Mouse (Mus musculus) urinary bladder, postnatal 0 days (tissue): ENCODE results near the gene Psmg3. TPM values are rescaled to one million over a fixed set of nuclear protein-coding genes. Genes with fewer than 3 reads are reported as not detected.

Source experiments
- polyA plus RNA-seq: library from polyadenylated mRNA; unstranded; fragments of >200 nt; fragmentation: Nextera tagmentation; extraction: Ambion mirVana; gene quantifications from 2 replicates; pipeline ENCODE4 v1.2.1, GENCODE M21; 2015

The Psmg3 gene
- polyA plus RNA-seq = 35.5 and 40.7 TPM in 2 replicates

GRCm38 (mm10) chr5:139826357-139827055 lies at the start of gene Psmg3, which contains the start of gene Gm26938:
TSS of gene Psmg3 (minus strand) at chr5:139826885.
TSS of gene Gm26938 (minus strand) at chr5:139826407.

DNA sequence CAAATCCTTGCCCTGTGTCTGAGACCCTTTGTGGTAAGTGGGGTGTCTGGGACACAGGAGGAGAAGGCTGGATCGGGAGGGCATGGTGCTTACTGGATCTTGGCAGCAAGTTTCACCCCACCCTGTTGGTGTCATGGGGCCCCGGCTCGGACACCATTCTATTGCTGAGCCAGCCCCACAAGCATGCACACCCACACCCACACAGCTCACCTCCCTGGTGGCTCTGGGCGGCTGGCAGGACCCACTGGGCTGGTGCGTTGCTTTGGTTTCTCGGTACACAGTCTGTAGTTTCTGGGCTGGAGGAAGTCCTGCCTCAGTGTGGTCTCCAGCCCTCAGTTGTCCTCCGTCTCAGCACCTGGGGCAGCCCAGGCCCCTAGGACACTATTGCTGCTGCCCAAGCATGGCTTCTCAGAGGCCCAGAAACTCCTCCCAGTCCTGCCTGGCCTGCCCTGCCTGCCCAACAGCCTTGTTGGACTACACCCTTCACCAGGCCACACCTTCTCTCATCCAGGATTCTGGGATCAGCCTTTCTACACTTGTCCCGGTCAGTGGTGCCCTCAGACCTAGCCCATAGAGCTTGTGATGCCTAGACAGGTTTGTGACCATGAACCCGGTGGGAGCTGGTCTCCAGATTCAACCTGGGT lies 7.0 kb downstream of the Psmg3 start, which contains the start of gene Tmem184a:
Gene Tmem184a, minus strand, starts transcription at position 380 of the 644 bp plus-strand sequence.

DNA sequence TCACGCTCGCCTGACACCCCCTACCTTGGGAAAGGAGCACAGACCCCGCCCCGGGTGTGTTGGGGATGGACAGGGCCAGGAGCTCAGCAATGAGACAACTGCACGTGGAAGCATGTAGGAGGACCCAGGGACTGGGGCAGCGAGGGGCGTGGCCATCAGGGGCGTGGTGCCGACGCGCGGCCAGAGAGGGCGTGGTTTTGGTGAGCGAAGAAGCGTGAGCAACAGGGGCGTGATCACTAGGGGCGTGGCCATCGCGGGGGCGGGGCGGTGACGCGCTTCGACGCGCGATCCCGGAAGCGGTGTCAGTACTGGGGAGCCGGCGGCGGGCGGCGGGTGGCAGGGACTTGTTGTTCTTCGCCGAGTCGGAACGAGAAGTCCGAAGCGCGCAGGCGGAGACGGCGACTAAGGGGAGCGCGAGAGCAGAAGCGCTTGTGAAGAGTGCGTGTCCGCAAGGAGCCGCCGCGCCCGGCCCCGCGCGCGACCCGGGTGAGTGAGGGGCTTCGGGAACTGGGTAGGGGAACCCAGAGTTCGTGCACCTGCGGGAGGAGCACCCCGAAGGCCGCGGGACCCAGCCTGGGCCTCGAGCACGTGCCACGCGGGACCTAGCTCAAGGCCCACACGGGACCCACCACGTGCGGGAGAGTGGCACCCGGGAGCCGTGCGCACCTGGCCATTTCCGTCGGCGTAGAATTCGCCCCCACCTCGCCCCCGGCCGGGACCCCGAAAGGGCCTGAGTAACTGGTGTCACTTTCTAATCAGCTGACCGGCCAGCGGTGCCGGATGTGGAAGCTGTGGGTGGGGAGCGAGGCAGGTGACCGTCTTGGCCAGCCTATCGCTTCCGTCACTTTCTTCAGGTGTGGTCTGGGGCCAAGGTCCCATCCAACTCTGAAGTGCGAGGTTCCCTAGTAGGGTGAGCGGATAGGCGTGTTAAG lies 35.2 kb downstream of the Psmg3 start, which contains the start of gene Mafk:
Gene Mafk, plus strand, starts transcription at position 287 of the 932 bp plus-strand sequence.

DNA sequence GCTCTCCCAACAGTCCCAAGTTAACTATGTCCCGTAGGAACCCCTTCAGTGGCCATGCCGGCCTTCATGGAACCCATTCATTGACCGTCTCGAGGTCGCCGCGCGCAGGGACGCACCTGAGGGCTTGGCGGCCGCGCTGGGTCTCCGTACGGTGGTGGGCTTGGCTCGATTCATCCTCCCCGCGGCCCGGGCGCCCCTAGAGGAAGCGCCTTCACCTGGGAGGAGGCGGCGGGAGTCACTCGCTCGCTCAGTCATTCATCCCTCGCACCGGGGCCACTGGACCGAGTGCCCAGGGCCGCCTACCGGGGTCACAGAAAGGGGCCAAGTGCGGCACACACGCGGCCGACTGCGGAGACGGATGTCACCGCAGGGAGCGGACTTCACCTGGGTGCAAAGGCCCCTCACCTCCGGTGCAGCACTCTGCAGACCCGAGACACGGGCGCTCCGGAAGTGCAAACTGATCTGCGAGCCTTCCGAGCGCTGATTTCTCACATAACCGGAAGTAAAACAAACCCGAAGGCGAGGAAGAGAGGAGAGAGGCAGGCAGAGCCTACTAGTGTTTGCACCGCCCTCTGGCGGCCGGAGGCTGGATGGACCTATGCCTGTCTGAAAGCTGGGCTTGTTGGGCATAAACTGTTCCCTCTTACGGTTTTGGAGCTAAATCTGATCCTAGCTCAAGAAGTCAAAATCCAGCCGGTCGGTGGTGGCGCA lies 51.3 kb downstream of the Psmg3 start, which contains the start of gene Ints1:
Gene Ints1, minus strand, starts transcription at position 459 of the 711 bp plus-strand sequence.

Other genes starting within 250 kb of the Psmg3 start
- gene Micall2, start 90.5 kb downstream of the Psmg3 start, polyA plus RNA-seq = 5.1 and 6.8 TPM in 2 replicates
- 9.9 and 10.1 TPM in 2 replicates for gene Ints1, start 51.2 kb downstream of the Psmg3 start, polyA plus RNA-seq
- gene Mafk, start 35.4 kb downstream of the Psmg3 start, polyA plus RNA-seq = 56.8 and 71.8 TPM in 2 replicates
- gene Tmem184a, start 7.0 kb downstream of the Psmg3 start, polyA plus RNA-seq = 61.7 and 63.4 TPM in 2 replicates
- gene Gm26938, start 478 bp downstream of the Psmg3 start, polyA plus RNA-seq = not detected in 2 replicates
- 0.37 and 0.73 TPM in 2 replicates for gene Elfn1, start 81.1 kb upstream of the Psmg3 start, polyA plus RNA-seq